Mouse (Mus musculus) adipocyte (in vitro differentiated cells): ENCODE results near the gene Gm49345.
"Not testable (repeated sequence)": the region's sequence is repeated elsewhere in the genome, so short reads cannot be mapped to it uniquely, and the experiment has no call there.

Source experiments
- DNase-seq: peaks from one replicate; pipeline ENCODE4 v3.0.0-alpha.2; 2016; ENCODE audit warnings: low spot score

Gene Gm49345

DNA sequence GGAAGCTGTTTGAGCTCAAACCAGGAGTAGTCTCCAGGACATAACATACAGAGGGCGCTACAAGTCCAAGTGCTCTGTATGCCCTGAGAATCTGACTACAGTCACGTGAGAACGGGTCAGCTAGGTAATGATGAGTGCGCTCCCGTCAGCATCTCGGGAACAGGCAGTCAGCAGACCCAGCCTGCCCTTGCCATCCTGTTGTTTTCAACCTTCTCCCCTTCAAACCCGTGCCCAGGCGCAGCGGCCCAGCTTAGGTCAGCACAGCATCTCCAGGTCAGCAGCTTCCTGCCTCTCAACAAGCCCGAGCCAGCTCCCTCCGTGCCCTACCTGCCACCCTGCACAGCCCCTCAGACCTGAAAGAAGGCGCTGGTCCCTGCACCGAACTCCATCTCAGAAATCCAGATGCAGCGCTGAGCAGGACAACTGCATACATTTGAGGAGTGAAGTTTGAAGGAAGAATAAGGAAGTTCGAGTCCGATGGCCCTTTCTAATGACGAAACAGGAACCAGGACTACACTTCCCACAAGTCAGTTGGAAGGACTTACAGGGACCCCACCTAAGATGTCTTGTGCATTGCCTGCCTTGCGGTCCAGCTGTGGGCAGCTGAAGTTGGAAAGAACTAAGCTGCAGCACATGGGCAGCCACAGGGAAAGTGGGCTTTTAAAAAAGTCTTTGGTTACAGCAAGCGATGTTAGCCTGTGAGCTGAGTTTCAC lies at the start of gene Gm49345, which contains the start of gene Zfp729a:
Gene Gm49345 (minus strand): TSS at position 476 of the 714 bp plus-strand sequence.
Gene Zfp729a (minus strand): TSS at position 498 of the 714 bp plus-strand sequence.
- DNase-seq: peak; percentile 90

DNA sequence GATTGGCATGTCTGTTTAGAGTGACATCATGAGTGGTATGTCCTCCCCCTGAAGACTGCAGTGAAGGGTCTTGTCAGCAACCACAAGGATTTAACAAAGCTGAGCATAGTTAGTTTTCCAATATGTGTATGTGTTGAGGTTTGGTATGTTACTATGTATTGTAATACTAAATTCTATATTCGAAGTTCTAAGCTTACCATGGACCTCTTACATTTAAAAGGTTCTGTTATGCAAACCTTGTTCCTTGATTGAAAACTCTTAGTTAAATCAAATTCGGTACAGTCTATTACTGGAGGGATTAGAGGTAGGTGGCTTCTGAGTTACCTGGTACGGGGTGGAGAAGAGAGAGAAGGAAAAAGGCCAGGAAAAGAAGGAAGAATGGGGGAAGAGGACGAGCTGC lies 49.4 kb upstream of the Gm49345 start, which contains the start of gene Zfp738:
Gene Zfp738 (minus strand): TSS at position 101 of the 400 bp plus-strand sequence.
- DNase-seq: no peak

DNA sequence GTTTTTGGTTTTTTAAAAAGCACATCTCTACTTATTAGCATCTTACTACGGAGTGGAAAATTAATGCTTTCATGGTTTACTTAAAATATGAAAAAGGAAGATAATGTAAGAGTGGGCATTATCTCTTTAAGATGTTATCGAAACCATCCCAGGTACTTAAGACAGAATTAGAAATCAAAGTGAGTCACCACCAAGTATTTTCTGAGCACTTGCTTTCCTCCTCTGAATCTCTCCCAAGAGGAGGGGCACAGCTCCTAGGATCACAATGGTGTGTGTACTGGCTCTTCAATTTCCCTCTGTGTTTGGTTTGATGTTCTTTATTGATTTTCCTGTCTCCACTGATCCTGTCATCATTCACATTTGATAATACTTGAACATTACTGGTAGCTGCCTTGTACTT lies 46.3 kb upstream of the Gm49345 start:
- DNase-seq: not testable (repeated sequence)

DNA sequence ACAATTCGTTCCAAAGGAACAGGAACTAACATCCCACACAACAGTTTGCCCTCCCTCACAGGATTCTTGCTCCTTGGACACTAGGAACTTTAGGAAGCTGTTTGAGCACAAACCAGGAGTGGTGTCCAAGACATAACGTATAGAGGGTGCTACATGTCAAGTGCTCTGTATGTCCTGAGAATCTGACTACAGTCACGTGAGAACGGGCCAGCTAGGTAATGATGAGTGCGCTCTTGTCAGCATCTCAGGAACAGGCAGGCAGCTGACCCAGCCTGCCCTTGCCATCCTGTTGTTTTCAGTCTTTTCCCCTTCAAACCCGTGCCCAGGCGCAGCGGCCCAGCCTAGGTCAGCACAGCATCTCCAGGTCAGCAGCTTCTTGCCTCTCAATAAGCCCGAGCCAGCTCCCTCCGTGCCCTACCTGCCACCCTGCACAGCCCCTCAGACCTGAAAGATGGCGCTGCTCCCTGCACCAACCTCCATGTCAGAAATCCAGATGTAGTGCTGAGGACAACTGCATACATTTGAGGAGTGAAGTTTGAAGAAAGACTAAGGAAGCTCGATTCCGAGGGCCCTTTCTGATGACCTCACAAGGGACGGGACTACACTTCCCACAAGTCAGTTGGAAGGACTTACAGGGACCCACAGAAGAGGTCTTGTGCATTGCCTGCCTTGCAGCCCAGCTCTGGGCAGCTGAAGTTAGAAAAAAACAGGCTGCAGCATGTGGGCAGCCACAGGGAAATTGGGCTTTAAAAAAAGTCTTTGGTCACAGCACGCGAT lies 45.6 kb upstream of the Gm49345 start:
- DNase-seq: peak; percentile 88

DNA sequence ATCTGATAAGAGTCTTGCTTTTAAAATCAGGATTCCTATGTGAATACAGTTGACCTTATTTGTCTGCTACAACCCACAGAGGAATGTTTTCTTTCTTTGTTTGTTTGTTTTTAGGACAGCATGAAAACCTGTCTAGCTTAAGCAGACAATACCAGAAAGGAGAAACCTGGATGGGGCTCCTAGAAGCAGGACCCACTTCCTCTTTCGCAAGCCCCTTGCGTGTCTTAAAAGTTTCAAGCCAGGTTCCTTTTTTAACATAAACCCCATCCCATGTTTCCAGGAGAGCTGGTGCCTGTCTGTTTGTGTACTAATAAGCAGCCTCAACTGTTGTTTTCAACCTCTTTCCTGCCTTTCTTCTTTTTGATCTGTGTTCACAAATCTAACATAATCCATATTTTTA lies 37.3 kb upstream of the Gm49345 start:
- DNase-seq: no peak

DNA sequence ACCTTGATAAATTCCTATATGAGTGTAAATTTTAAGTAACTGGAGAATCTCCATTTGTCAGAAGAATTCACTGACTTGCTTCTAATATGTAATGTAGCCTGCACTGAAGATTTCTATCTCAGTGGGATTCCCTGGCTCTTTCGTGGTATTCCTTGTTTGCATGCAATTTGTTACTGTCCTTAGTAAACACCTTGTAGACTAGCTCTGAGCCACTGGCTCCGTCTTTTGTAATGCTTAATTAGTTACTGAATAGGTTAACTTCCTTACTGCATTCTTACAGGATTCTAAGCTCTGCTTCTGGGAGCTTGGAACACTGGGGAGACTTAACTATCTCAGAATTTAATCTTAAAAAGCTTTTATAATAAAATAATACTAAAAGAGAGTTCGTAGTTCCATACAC lies 14.9 kb upstream of the Gm49345 start:
- DNase-seq: no peak

DNA sequence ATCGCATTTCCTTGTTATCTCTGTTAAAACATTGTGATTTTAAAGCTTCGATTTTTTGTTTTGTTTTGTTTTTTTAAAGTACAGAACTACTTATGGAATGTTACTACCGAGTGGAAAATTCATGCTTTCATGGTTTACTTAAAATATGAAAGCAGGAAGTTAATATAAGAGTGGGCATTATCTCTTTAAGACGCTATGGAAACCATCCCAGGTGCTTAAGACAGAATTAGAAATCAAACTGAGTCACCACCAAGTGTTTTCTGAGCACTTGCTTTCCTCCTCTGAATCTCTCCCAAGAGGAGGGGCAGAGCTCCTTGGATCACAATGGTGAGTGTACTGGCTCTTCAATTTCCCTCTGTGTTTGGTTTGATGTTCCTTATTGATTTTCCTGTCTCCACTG lies 27.5 kb downstream of the Gm49345 start:
- peak; percentile 26 for DNase-seq

DNA sequence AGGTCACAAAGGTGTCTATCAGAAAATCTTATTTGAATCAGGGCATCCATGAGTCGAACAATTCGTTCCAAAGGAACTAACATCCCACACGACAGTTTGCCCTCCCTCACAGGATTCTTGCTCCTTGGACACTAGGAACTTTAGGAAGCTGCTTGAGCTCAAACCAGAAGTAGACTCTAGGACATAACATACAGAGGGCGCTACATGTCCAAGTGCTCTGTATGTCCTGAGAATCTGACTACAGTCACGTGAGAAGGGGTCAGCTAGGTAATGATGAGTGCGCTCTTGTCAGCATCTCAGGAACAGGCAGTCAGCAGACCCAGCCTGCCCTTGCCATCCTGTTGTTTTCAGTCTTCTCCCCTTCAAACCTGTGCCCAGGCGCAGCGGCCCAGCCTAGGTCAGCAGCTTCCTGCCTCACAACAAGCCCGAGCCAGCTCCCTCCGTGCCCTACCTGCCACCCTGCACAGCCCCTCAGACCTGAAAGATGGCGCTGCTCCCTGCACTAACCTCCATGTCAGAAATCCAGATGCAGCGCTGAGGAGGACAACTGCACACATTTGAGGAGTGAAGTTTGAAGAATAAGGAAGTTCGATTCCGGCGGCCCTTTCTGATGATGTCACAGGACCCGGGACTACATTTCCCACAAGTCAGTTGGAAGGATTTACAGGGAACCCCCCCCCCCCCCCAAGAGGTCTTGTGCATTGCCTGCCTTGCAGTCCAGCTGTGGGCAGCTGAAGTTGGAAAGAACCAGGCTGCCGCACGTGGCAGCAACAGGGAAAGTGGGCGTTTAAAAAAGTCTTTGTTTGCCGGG lies 28.3 kb downstream of the Gm49345 start, which contains the start of gene Zfp729b:
Gene Zfp729b (minus strand): TSS at position 642 of the 811 bp plus-strand sequence.
- DNase-seq: peak; percentile 85

DNA sequence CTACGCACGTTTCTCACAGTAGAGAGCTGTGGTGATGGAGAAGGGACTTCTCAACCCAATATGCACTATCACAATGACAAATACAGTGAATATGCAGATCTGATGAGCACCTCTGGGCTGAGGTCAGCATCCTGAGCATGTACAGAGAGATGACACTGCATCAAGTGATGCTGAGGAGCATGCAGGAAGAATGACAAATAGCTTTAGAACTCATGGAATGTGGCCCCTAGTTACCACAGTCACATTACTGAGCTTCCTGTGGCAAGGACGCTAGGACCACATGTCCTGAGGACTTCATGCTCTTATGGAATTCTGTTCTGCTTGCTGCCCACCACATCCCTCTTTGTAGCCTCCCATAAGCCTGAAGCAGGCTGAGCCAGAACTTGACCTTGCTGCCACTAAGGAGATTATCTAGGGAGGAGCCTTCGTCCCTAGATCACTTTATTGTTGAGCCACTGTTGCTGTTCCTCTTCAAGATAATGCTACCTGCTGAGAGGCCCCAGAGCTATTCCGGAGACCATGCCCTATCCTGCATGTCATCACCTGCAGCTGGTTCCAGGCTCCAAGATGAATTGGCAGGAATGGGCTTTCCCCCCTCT lies 64.9 kb downstream of the Gm49345 start:
- DNase-seq: no peak

DNA sequence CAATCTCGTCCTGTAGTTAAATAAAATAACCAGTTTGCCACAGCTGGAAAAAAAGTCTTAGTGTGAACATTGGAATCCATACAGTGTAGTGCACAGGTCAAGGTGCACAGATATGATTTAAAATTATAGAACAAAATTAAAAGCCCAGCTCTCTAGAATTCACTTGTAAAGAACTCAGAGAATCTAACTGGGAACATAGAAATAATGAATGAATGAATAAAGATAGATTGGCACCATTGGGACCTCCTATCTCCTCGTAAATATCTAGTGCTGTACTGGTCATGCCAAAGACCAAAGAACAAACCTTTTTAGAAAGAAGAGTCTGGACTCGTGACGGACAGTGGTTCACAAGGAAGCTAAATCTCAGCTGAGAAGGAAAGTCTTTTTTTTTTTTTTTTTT lies 83.8 kb downstream of the Gm49345 start, which contains the start of gene Zfp748:
Gene Zfp748 (minus strand): TSS at position 101 of the 400 bp plus-strand sequence.
- no peak for DNase-seq

DNA sequence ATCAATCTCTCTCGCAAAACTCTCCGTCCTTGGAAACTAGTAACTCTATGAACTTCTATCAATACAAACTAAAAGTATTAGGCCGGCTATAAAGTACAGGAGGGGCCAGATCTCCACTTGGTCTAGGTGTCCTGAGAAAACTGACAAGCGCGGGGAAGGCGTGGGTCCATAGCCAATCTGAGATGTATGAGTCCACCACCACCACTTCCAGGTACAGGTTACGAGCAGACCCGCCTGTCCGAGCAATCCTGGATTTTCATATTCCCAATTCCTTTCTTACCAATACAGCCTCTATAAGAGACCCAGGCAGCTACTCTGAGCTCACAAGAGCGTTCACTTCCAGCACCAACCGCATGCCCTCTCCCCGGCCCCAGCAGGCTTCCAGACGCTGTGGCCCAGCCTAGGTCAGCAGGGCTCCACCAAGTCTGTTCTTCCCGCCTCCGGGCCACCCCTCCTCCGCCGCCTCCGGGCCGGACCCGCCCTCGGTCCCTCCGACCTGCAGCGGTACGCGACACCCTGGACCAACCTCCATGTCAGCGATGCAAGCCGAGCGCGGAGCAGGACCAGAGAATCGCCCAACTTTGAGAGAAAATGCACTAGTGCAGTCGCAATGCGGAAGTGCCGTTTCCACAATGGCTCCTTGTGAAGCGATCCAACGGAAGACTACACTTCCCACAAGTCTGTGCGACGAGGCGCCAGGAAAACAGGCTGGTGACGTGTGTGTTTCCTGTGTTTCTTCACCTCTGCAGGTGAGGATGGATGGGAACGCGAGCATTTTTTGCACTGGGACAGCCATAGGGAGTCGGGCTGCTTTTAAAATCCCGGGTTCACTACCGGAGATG lies 84.8 kb downstream of the Gm49345 start:
- peak; percentile 79 for DNase-seq

DNA sequence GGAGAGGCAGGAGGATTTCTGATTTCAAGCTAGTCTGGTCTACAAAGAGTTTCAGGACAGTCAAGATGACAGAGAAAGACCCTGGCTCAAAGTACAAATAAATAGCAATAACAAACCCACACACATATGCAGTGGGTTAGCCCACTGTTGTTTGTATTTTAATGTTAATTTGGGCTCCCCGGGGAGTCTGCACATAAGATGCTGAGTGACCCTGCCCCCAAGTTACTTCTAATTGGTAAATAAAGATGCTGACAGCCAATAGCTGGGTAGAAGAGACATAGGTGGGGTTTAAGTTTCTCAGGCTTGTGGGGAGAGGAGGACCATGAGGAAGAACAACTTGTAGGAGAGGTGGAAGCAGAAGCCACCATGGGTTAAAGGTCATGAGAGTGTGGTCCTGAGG lies 91.6 kb downstream of the Gm49345 start:
- no peak for DNase-seq
